28 mouse cellular contexts compared by ENCODE assay signal in the genomic region with DNA sequence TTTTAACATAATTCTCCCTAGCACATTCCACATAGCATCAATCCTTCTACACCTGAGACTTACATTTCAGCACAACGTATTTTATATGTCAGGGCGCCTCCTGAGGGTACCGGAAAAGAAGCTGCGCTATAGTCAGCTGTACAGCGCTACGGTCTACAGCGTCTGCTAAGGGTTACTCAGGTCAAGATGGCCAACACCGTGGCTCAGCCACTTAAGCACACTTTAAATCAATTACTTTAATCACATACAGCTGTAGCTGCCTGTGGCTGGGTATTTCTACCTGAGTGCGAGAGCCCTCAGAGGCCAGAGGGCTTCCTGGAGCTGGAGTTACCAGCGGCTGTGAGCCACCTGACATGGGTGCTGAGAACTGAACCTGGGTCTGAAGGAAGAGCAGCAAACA. TPM values are rescaled to one million over a fixed set of nuclear protein-coding genes. Genes with fewer than 3 reads are reported as not detected.
"Had no signal": no experiment of that assay in that cellular context is flagged by ENCODE, and none has a peak within 500 bp of the region (broad histone marks: within the 10 kb centered on the region; RNA-seq: fewer than 3 reads in every experiment).

No protein-coding gene starts in this region.

- H3K4me1 ChIP-seq: kidney, embryonic 15.5 days; limb, embryonic 12.5 days; limb, embryonic 15.5 days; midbrain, embryonic 10.5 days; midbrain, embryonic 13.5 days had no signal

- ATAC-seq: liver, postnatal 0 days; lung, postnatal 0 days; midbrain, embryonic 13.5 days had no signal

- H3K9me3 ChIP-seq: kidney, embryonic 15.5 days; limb, embryonic 12.5 days; limb, embryonic 15.5 days; midbrain, embryonic 10.5 days; midbrain, embryonic 13.5 days had no signal

- DNase-seq: kidney, adult 8-10 months; kidney, postnatal 10 days; kidney, postnatal 4 days; layer of hippocampus, adult 9-11 months; liver, postnatal 0 days; lung, embryonic 14.5 days; right cerebral cortex, postnatal 4 days; thymus, adult 2 months; thymus, postnatal 14 days; thymus, postnatal 4 days had no signal

- H3K4me3 ChIP-seq: kidney, embryonic 15.5 days; limb, embryonic 12.5 days; limb, embryonic 15.5 days; midbrain, embryonic 10.5 days; midbrain, embryonic 13.5 days had no signal

- H3K27ac ChIP-seq: kidney, embryonic 15.5 days; limb, embryonic 12.5 days; limb, embryonic 15.5 days; liver, embryonic 14.5 days; macrophage; midbrain, embryonic 10.5 days; midbrain, embryonic 13.5 days; stomach, postnatal 0 days had no signal

- H3K27me3 ChIP-seq: kidney, embryonic 15.5 days; limb, embryonic 12.5 days; limb, embryonic 15.5 days; midbrain, embryonic 13.5 days had no signal

- H3K4me2 ChIP-seq: kidney, embryonic 15.5 days; limb, embryonic 12.5 days; limb, embryonic 15.5 days; liver, embryonic 11.5 days; lung, embryonic 14.5 days; midbrain, embryonic 13.5 days had no signal

- H3K9ac ChIP-seq: kidney, embryonic 15.5 days; limb, embryonic 12.5 days; limb, embryonic 15.5 days; liver, embryonic 14.5 days; liver, postnatal 0 days; lung, embryonic 14.5 days; midbrain, embryonic 13.5 days had no signal

RNA-seq across cellular contexts. Expression of a gene that starts 19.0 kb away (rescaled TPM):
- total RNA-seq: layer of hippocampus, adult 18-20 months; layer of hippocampus, postnatal 25 days; left cerebral cortex, adult 18-20 months; left cerebral cortex, postnatal 25 days; megakaryocyte, adult 5-6 weeks; midbrain, postnatal 0 days had no signal
- polyA plus RNA-seq: kidney, embryonic 15.5 days; limb, embryonic 12.5 days; limb, embryonic 15.5 days; liver, embryonic 11.5 days; liver, embryonic 14.5 days; liver, postnatal 0 days; lung, embryonic 14.5 days; lung, postnatal 0 days; macrophage; midbrain, embryonic 10.5 days; midbrain, embryonic 13.5 days; midbrain, postnatal 0 days; neural tube, embryonic 11.5 days; stomach, embryonic 14.5 days had no signal
